Mouse (Mus musculus) adipose tissue, adult 10 weeks (tissue): ENCODE data around the gene Cfap65. TPM values are rescaled to one million over a fixed set of nuclear protein-coding genes. Genes with fewer than 3 reads are reported as not detected.

Experiments
- polyA plus RNA-seq: library from polyadenylated mRNA; stranded (reverse); fragments of 350-450 nt; fragmentation: Illumina TruSeq; extraction: RNeasy Lipid Tissue Mini Kit (QIAGEN cat#74804); gene quantifications from one replicate; pipeline ENCODE4 v1.2.3, GENCODE M21; 2014; ENCODE audit warnings: low read depth, low replicate concordance

Cfap65 gene
- polyA plus RNA-seq = 8.1 TPM

GRCm38 (mm10) chr1:74935402-74935801 lies at the start of gene Cfap65:
Gene Cfap65 (minus strand): TSS chr1:74935599.

GRCm38 (mm10) chr1:74951556-74952210 lies 16.3 kb upstream of the Cfap65 start, which contains the start of gene Ihh:
Gene Ihh (minus strand): TSS chr1:74951672.

DNA sequence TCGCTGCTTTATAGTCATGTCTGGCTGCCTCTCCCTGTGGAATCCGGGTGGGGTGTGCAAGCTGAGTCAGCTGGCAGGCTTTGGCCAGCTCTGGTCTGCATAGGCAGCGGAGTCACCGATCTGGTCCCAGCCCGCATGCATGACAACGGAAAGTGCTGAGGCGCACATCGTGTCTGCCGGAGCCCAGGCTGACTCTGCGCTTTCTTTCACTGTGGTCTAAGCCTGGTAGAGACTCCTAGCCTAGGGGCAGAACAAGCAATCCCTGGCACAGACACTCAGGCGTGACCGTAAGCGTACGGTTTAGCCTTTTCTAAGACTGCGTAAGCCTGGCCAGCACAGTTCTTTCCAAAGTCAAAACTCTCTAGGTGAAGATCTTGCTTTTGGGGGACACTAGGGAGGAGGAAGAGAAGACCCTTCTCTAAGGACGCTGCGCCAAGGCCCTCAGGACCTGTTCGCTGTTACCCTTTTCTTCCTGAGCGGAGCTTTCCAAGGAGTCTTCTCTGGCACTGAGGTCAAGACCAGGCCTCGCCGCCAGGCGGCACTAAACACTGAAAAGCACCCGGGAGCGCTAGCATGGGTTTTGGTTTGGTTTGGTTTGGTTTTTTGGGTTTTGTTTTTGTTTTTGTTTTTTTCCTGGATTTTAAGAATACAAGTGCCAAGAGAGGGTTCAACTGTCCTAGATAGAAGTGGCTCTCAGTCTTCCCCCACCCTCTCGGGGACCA lies 42.1 kb downstream of the Cfap65 start, which contains the start of gene Cryba2:
TSS of gene Cryba2 (minus strand) at position 10 of the 722 bp plus-strand sequence.

DNA sequence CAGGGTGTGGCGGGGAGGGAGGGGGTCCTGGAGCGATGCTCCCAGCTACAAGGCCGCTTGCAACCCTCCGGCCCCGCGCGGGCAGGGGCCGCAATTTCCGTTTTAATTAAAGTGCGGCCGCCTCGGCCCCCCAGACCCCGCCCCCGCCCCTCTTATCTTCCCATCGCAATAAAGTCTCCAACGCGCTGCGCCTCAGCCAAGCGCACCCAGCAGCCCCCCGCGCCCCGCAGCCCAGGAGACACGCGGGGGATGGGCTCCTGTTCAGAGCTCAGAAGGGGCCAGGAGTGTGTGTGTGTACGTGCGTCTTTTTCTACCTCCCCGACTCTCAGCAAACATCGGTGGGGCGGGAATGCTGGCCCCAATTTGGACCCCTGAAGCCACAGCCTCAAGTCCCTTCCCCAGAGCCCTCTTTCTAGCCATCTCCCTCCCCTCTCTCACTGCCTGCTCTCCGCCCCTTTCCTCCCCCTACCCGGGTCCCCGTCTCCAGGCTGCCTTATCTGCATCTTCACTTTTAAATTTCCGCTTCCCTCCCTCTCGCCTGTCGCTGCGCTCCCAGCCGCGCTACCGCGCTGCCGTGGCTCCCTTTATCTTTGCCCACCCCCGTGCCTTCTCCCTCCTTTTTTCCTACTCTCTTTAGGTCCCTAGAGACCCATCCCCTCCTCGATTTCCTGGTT lies 49.9 kb downstream of the Cfap65 start, which contains the start of gene Fev:
TSS of gene Fev (minus strand) at position 51 of the 674 bp plus-strand sequence.

DNA sequence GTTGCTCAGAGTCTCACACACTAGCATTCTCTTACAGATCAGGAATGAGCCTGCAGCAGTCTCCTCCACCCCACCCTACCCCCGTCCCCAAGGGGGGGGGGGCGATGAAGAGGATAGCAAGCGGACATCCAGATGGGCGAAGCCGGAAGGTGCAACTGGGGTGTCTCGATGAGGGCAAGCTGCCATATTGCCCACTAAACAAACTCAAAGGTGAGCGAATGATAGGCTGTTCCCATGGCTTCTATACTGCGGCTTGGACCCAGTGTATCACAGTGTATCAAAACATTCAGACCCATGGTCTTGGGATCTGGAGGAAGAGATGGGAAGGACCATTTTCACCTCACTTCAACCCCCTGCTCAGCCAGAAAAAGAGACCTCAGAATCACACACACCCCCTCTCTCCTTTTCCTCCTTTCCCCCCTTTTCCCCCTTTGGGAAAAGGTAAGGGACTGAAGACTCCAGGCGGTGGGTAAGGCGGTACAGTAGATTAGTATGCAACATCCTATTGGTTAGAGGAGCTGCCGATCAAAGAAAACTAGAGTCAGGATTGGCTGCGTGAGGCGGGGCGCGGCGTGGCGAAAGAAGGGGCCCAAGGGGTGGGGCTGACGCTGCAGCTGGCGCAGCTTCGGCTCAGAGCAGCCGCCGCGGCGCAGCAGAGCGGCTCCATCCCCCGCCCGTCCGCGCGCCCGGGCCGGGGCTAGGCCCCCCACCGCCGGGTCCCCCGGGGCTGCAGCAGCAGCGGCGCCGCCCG lies 80.9 kb downstream of the Cfap65 start, which contains the start of gene Cdk5r2:
TSS of gene Cdk5r2 (plus strand) at position 629 of the 751 bp plus-strand sequence.

Other genes with a start within 250 kb of the Cfap65 start
- gene Cyp27a1, start 222.0 kb downstream of the Cfap65 start, polyA plus RNA-seq = 77.5 TPM
- 1.4 TPM for gene Prkag3, start 186.4 kb downstream of the Cfap65 start, polyA plus RNA-seq
- 6.3 TPM for gene Wnt6, start 163.7 kb downstream of the Cfap65 start, polyA plus RNA-seq
- gene Wnt10a, start 144.1 kb downstream of the Cfap65 start, polyA plus RNA-seq = 1.2 TPM
- gene Cdk5r2, start 80.7 kb downstream of the Cfap65 start, polyA plus RNA-seq = not detected
- not detected for gene Fev, start 50.2 kb downstream of the Cfap65 start, polyA plus RNA-seq
- 1.1 TPM for gene Cryba2, start 42.5 kb downstream of the Cfap65 start, polyA plus RNA-seq
- gene Ihh, start 16.1 kb upstream of the Cfap65 start, polyA plus RNA-seq = 6.5 TPM
- gene Nhej1, start 189.6 kb upstream of the Cfap65 start, polyA plus RNA-seq = 4.7 TPM
- 0.62 TPM for gene Slc23a3, start 198.3 kb upstream of the Cfap65 start, polyA plus RNA-seq
- 44.8 TPM for gene Cnppd1, start 207.1 kb upstream of the Cfap65 start, polyA plus RNA-seq
- gene Retreg2, start 207.2 kb upstream of the Cfap65 start, polyA plus RNA-seq = 64.7 TPM
- gene Zfand2b, start 233.0 kb upstream of the Cfap65 start, polyA plus RNA-seq = 24.0 TPM
- 17.0 TPM for gene Abcb6, start 244.8 kb upstream of the Cfap65 start, polyA plus RNA-seq